8 mouse cellular contexts compared by ENCODE assay signal in the genomic region with DNA sequence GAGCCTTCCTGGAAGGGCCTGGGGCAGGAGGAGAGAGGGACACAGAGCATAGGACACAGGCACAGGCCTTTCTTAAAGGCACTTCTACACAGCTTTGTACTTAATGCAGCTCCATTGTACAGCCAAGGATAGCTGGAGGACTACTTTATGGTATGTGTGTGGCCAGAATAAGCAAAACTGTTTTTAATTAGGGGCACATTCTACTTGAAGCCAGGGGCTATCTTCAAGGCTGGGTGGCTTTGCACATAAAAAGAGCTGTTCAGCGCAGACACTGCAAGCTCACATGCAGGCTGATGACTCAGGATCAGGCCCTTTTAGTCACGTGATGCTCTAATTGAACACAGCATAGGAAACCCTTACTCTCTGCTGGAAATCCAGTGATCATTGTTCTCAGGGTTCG.
DNase-seq lines count a peak whose midpoint lies in the region; ATAC-seq and TF ChIP-seq lines count a peak whose summit lies in the region.
"Had no signal": no experiment of that assay in that cellular context is flagged by ENCODE, and none has a peak within 500 bp of the region (broad histone marks: within the 10 kb centered on the region; RNA-seq: fewer than 3 reads in every experiment).

No protein-coding gene starts in this region.

- H3K4me1 ChIP-seq in embryonic facial prominence, embryonic 14.5 days (ENCODE audit: control insufficient read depth, insufficient read depth, low read length) = no peaks in the 10 kb centered on the region
- peaks cover 8% of the 10 kb centered on the region for H3K4me1 ChIP-seq in limb, embryonic 11.5 days (ENCODE audit: control insufficient read depth, insufficient read depth, low read length)
- no peaks in the 10 kb centered on the region for H3K4me1 ChIP-seq in heart, adult 2 months (ENCODE audit: control insufficient read depth, insufficient read depth, low read length)

- H3K36me3 ChIP-seq in embryonic facial prominence, embryonic 14.5 days (ENCODE audit: control insufficient read depth, insufficient read depth, low read length) = peaks cover 88% of the 10 kb centered on the region
- H3K36me3 ChIP-seq in limb, embryonic 11.5 days (ENCODE audit: control insufficient read depth, insufficient read depth, low read length) = peaks cover 23% of the 10 kb centered on the region
- no peaks in the 10 kb centered on the region for H3K36me3 ChIP-seq in heart, adult 2 months (ENCODE audit: control insufficient read depth, insufficient read depth, low read length)

- 38% methylated on average over 3 of the region's 3 CpGs for WGBS in embryonic facial prominence, embryonic 14.5 days
- WGBS in limb, embryonic 11.5 days = 30% methylated on average over 3 of the region's 3 CpGs
- WGBS in heart, adult 2 months = 77% methylated on average over 3 of the region's 3 CpGs

- peaks cover 19% of the 10 kb centered on the region for H3K9me3 ChIP-seq in embryonic facial prominence, embryonic 14.5 days (ENCODE audit: control insufficient read depth, low read length)
- H3K9me3 ChIP-seq in limb, embryonic 11.5 days (ENCODE audit: control insufficient read depth, low read length) = peaks cover 3% of the 10 kb centered on the region; the same call in 1 of the 2 replicates

- TF ChIP-seq CTCF in heart, adult 2 months (IDR thresholded peaks at IDR 0.05) = no peak

- no peak overlapping the region for H3K4me3 ChIP-seq in embryonic facial prominence, embryonic 14.5 days (ENCODE audit: low read depth, low read length)
- no peak overlapping the region for H3K4me3 ChIP-seq in limb, embryonic 11.5 days (ENCODE audit: low read depth, low read length)
- H3K4me3 ChIP-seq in heart, adult 2 months = no peak overlapping the region

- peak; percentile 41 for DNase-seq in retina, postnatal 1 day
- DNase-seq in retina, embryonic 14.5 days (ENCODE audit: low spot score) = no peak
- peak; percentile 78 for DNase-seq in embryonic facial prominence, embryonic 14.5 days (ENCODE audit: low spot score)
- peak; percentile 43 for DNase-seq in limb, embryonic 11.5 days (ENCODE audit: low spot score)
- DNase-seq in ovary, postnatal 14 days (ENCODE audit: low spot score) = no peak
- no peak for DNase-seq in right cerebral cortex, postnatal 36 days (ENCODE audit: low spot score in 2 of 2)
- no peak for DNase-seq in heart, adult 2 months
- DNase-seq: right cerebral cortex, postnatal 14 days had no signal

- peak overlapping the region; percentile 55 for H3K27ac ChIP-seq in embryonic facial prominence, embryonic 14.5 days (replicated peaks; ENCODE audit: low read depth, low read length)
- no peak overlapping the region for H3K27ac ChIP-seq in limb, embryonic 11.5 days (replicated peaks; ENCODE audit: low read depth, low read length)
- no peak overlapping the region for H3K27ac ChIP-seq in heart, adult 2 months

- H3K27me3 ChIP-seq in embryonic facial prominence, embryonic 14.5 days (replicated peaks; ENCODE audit: control insufficient read depth, insufficient read depth, low read length) = no peaks in the 10 kb centered on the region
- no peaks in the 10 kb centered on the region for H3K27me3 ChIP-seq in limb, embryonic 11.5 days (ENCODE audit: control insufficient read depth, insufficient read depth, low read length)
- no peaks in the 10 kb centered on the region for H3K27me3 ChIP-seq in heart, adult 2 months (ENCODE audit: control insufficient read depth, insufficient read depth, low read length)

- no peak for TF ChIP-seq POLR2A in heart, adult 2 months (IDR thresholded peaks at IDR 0.05; ENCODE audit: insufficient read depth, low read depth, low read length)

- no peak for TF ChIP-seq EP300 in heart, adult 2 months (IDR thresholded peaks at IDR 0.05; ENCODE audit: insufficient read depth, low read depth, low read length)

- peak; percentile 83 for ATAC-seq in embryonic facial prominence, embryonic 14.5 days (ENCODE audit: low read depth)
- ATAC-seq in limb, embryonic 11.5 days (ENCODE audit: insufficient number of reproducible peaks, low FRiP score, low TSS enrichment, low read depth) = peak; percentile 85

- H3K9ac ChIP-seq in embryonic facial prominence, embryonic 14.5 days (ENCODE audit: low read depth, low read length) = no peak overlapping the region
- no peak overlapping the region for H3K9ac ChIP-seq in limb, embryonic 11.5 days (ENCODE audit: low read length)
- no peak overlapping the region for H3K9ac ChIP-seq in heart, adult 2 months (ENCODE audit: low read depth, low read length)

- H3K4me2 ChIP-seq in embryonic facial prominence, embryonic 14.5 days (ENCODE audit: low read depth, low read length) = no peak overlapping the region
- H3K4me2 ChIP-seq in limb, embryonic 11.5 days (ENCODE audit: low read depth, severe bottlenecking) = no peak overlapping the region

- intact Hi-C loops in heart, adult 2 months (cut with DNase I) = no loop called here

- no peaks in the 10 kb centered on the region for H3K79me2 ChIP-seq in heart, adult 2 months (replicated peaks; ENCODE audit: control insufficient read depth, insufficient read depth, low read length)

Comparison
In these comparisons a context has a peak if more than half of its experiments do, and no peak if none do; other contexts are left out.
1. DNase-seq: peak in retina, postnatal 1 day (single experiment), embryonic facial prominence, embryonic 14.5 days (single experiment) and limb, embryonic 11.5 days (single experiment); none in retina, embryonic 14.5 days (single experiment), ovary, postnatal 14 days (single experiment), right cerebral cortex, postnatal 36 days (0 of 2) and heart, adult 2 months (0 of 2).